Mouse (Mus musculus) brain, embryonic 14.5 days (tissue): Measurements from ENCODE around the gene Rad54l.

Source experiments
- CTCF ChIP-seq: fragments of 200-500 bp; IDR thresholded peaks from 2 replicates; pipeline ENCODE4 v1.5.1; 2012; ENCODE audit warnings: inconsistent platforms, mild to moderate bottlenecking, moderate library complexity, borderline replicate concordance; ENCODE audit not compliant: insufficient read depth, insufficient read length; ENCODE audit errors: extremely low read depth
- POLR2A ChIP-seq: fragments of 200-500 bp; IDR thresholded peaks from 2 replicates; pipeline ENCODE4 v1.6.1; 2012; ENCODE audit warnings: mild to moderate bottlenecking, inconsistent platforms, borderline replicate concordance; ENCODE audit not compliant: poor library complexity, insufficient read depth, insufficient read length, severe bottlenecking; ENCODE audit errors: extremely low read depth

GRCm38 (mm10) chr4:116123602-116124519 is at the start of gene Rad54l, which contains the start of gene Pomgnt1:
- TF ChIP-seq CTCF: peak; percentile 56; the same call in 1 of the 2 replicates
- peak; percentile 25; the same call in 1 of the 2 replicates for TF ChIP-seq POLR2A
